Mouse (Mus musculus): ENCODE measurements around the gene Tnfrsf1a.

GRCm38 (mm10) chr6:125357334-125357733 is 8.2 kb downstream of the Tnfrsf1a start:
- TF ChIP-seq CTCF (IDR thresholded peaks at IDR 0.05; ENCODE audit: low read depth) (no peak), EP300 (IDR thresholded peaks at IDR 0.05; ENCODE audit: low read depth) (no peak)

Measured in liver, postnatal 0 days (tissue).